Mouse (Mus musculus): ENCODE results near the gene Ggta1. TPM values are rescaled to one million over a fixed set of nuclear protein-coding genes. Genes with fewer than 3 reads are reported as not detected.
"Not testable (repeated sequence)": the region's sequence is repeated elsewhere in the genome, so short reads cannot be mapped to it uniquely, and the experiment has no call there.

Gene Ggta1
- polyA plus RNA-seq, 1 experiment from 2014 or later = 33.5 TPM

- ATAC-seq (ENCODE audit: insufficient number of reproducible peaks, low FRiP score, low TSS enrichment, low read depth) = no peak
- H3K4me1 ChIP-seq = peaks cover 33% of the 10 kb centered on the region
These were observed 3.7 kb downstream of the Ggta1 start for GRCm38 (mm10) chr2:35459316-35459715.

GRCm38 (mm10) chr2:35458421-35458820 is 4.6 kb downstream of the Ggta1 start:
- Histone ChIP-seq H3K4me2 (replicated peaks) (no peak overlapping the region), H3K9ac (no peak overlapping the region), H3K27ac (replicated peaks) (no peak overlapping the region), H3K27me3 (no peaks in the 10 kb centered on the region), H3K4me3 (replicated peaks) (no peak overlapping the region), H3K4me1 (peaks cover 24% of the 10 kb centered on the region), H3K9me3 (replicated peaks) (no peaks in the 10 kb centered on the region), H3K36me3 (no peaks in the 10 kb centered on the region)
- WGBS = 64% methylated on average over 4 of the region's 4 CpGs
- ATAC-seq (ENCODE audit: insufficient number of reproducible peaks, low FRiP score, low TSS enrichment, low read depth) = no peak

More at GRCm38 (mm10) chr2:35459316-35459715, 3.7 kb downstream of the Ggta1 start:
- Histone ChIP-seq H3K9me3 (replicated peaks) (no peaks in the 10 kb centered on the region), H3K4me2 (replicated peaks) (no peak overlapping the region), H3K27ac (replicated peaks) (no peak overlapping the region), H3K36me3 (no peaks in the 10 kb centered on the region), H3K4me3 (replicated peaks) (no peak overlapping the region), H3K27me3 (no peaks in the 10 kb centered on the region), H3K9ac (no peak overlapping the region)

GRCm38 (mm10) chr2:35453736-35454135 is 9.3 kb downstream of the Ggta1 start:
- peaks cover 16% of the 10 kb centered on the region for H3K4me1 ChIP-seq
- 30% methylated on average over 3 of the region's 3 CpGs for WGBS
- H3K9me3 ChIP-seq (replicated peaks) = no peaks in the 10 kb centered on the region
- no peak overlapping the region for H3K4me3 ChIP-seq (replicated peaks)
- no peak overlapping the region for H3K4me2 ChIP-seq (replicated peaks)
- no peaks in the 10 kb centered on the region for H3K36me3 ChIP-seq
- no peaks in the 10 kb centered on the region for H3K27me3 ChIP-seq
- H3K9ac ChIP-seq = no peak overlapping the region
- no peak overlapping the region for H3K27ac ChIP-seq (replicated peaks)
- no peak for ATAC-seq (ENCODE audit: insufficient number of reproducible peaks, low FRiP score, low TSS enrichment, low read depth)

- H3K27ac ChIP-seq (replicated peaks); H3K9me3 ChIP-seq (replicated peaks); ATAC-seq (ENCODE audit: insufficient number of reproducible peaks, low FRiP score, low TSS enrichment, low read depth); H3K9ac ChIP-seq; H3K4me3 ChIP-seq (replicated peaks); H3K4me2 ChIP-seq (replicated peaks); H3K27me3 ChIP-seq; H3K36me3 ChIP-seq: not testable (repeated sequence)
- peaks cover 27% of the 10 kb centered on the region for H3K4me1 ChIP-seq
- 90% methylated on average over 6 of the region's 6 CpGs for WGBS
These were observed 10.3 kb downstream of the Ggta1 start for GRCm38 (mm10) chr2:35452695-35453094.

- Histone ChIP-seq H3K9me3 (replicated peaks) (no peaks in the 10 kb centered on the region), H3K27me3 (no peaks in the 10 kb centered on the region), H3K9ac (no peak overlapping the region), H3K4me2 (replicated peaks) (no peak overlapping the region), H3K27ac (replicated peaks) (no peak overlapping the region), H3K4me1 (peaks cover 38% of the 10 kb centered on the region), H3K4me3 (replicated peaks) (no peak overlapping the region), H3K36me3 (no peaks in the 10 kb centered on the region)
- 92% methylated on average over 5 of the region's 5 CpGs for WGBS
- no peak for ATAC-seq (ENCODE audit: insufficient number of reproducible peaks, low FRiP score, low TSS enrichment, low read depth)
These were observed 11.5 kb downstream of the Ggta1 start for GRCm38 (mm10) chr2:35451484-35452050.

- H3K9me3 ChIP-seq (replicated peaks) = no peaks in the 10 kb centered on the region
- peaks cover 45% of the 10 kb centered on the region for H3K4me1 ChIP-seq
- no peak for ATAC-seq (ENCODE audit: insufficient number of reproducible peaks, low FRiP score, low TSS enrichment, low read depth)
- H3K9ac ChIP-seq = no peak overlapping the region
- H3K36me3 ChIP-seq = no peaks in the 10 kb centered on the region
- H3K4me2 ChIP-seq (replicated peaks) = no peak overlapping the region
- H3K4me3 ChIP-seq (replicated peaks) = no peak overlapping the region
- no peak overlapping the region for H3K27ac ChIP-seq (replicated peaks)
- 68% methylated on average over 4 of the region's 4 CpGs for WGBS
- H3K27me3 ChIP-seq = no peaks in the 10 kb centered on the region
These were observed 12.2 kb downstream of the Ggta1 start for GRCm38 (mm10) chr2:35450856-35451255.

- ATAC-seq (ENCODE audit: insufficient number of reproducible peaks, low FRiP score, low TSS enrichment, low read depth) = no peak
- Histone ChIP-seq H3K27ac (replicated peaks) (no peak overlapping the region), H3K9me3 (replicated peaks) (no peaks in the 10 kb centered on the region), H3K4me3 (replicated peaks) (no peak overlapping the region), H3K36me3 (no peaks in the 10 kb centered on the region), H3K27me3 (no peaks in the 10 kb centered on the region), H3K4me2 (replicated peaks) (no peak overlapping the region), H3K4me1 (peaks cover 54% of the 10 kb centered on the region), H3K9ac (no peak overlapping the region)
- 71% methylated on average over 12 of the region's 12 CpGs for WGBS
These were observed 13.1 kb downstream of the Ggta1 start for GRCm38 (mm10) chr2:35449687-35450622.

GRCm38 (mm10) chr2:35448914-35449670 is 13.9 kb downstream of the Ggta1 start:
- Histone ChIP-seq H3K27me3 (no peaks in the 10 kb centered on the region), H3K4me2 (replicated peaks) (no peak overlapping the region), H3K4me3 (replicated peaks) (no peak overlapping the region), H3K9me3 (replicated peaks) (no peaks in the 10 kb centered on the region), H3K36me3 (no peaks in the 10 kb centered on the region), H3K27ac (replicated peaks) (no peak overlapping the region), H3K9ac (no peak overlapping the region), H3K4me1 (peaks cover 63% of the 10 kb centered on the region)
- no peak for ATAC-seq (ENCODE audit: insufficient number of reproducible peaks, low FRiP score, low TSS enrichment, low read depth)
- whole genome bisulfite sequencing = 68% methylated on average over 9 of the region's 9 CpGs

GRCm38 (mm10) chr2:35448215-35448913 is 14.7 kb downstream of the Ggta1 start:
- WGBS = 33% methylated on average over 7 of the region's 7 CpGs
- no peak overlapping the region for H3K4me3 ChIP-seq (replicated peaks)
- 0 out of 2 replicates have a peak overlapping the region, but pooled peaks have one; percentile 4 for H3K27ac ChIP-seq (replicated peaks)
- H3K4me1 ChIP-seq = peaks cover 70% of the 10 kb centered on the region
- no peaks in the 10 kb centered on the region for H3K36me3 ChIP-seq
- no peak for ATAC-seq (ENCODE audit: insufficient number of reproducible peaks, low FRiP score, low TSS enrichment, low read depth)
- no peaks in the 10 kb centered on the region for H3K27me3 ChIP-seq
- no peak overlapping the region for H3K9ac ChIP-seq
- H3K9me3 ChIP-seq (replicated peaks) = no peaks in the 10 kb centered on the region
- H3K4me2 ChIP-seq (replicated peaks) = no peak overlapping the region

- Histone ChIP-seq H3K9me3 (replicated peaks) (no peaks in the 10 kb centered on the region), H3K4me2 (replicated peaks) (no peak overlapping the region), H3K27ac (replicated peaks) (peak overlapping the region; percentile 60; the same call in 1 of the 2 replicates), H3K4me3 (replicated peaks) (no peak overlapping the region), H3K27me3 (no peaks in the 10 kb centered on the region), H3K9ac (no peak overlapping the region), H3K4me1 (peaks cover 72% of the 10 kb centered on the region), H3K36me3 (no peaks in the 10 kb centered on the region)
- 64% methylated on average over 7 of the region's 7 CpGs for WGBS
- no peak for ATAC-seq (ENCODE audit: insufficient number of reproducible peaks, low FRiP score, low TSS enrichment, low read depth)
These were observed 15.6 kb downstream of the Ggta1 start for GRCm38 (mm10) chr2:35447453-35447852.

GRCm38 (mm10) chr2:35446798-35447197 is 16.2 kb downstream of the Ggta1 start:
- no peak overlapping the region for H3K4me2 ChIP-seq (replicated peaks)
- H3K27ac ChIP-seq (replicated peaks) = peak overlapping the region; percentile 86; the same call in 1 of the 2 replicates
- no peak overlapping the region for H3K9ac ChIP-seq
- no peaks in the 10 kb centered on the region for H3K27me3 ChIP-seq
- H3K4me3 ChIP-seq (replicated peaks) = no peak overlapping the region
- no peak for ATAC-seq (ENCODE audit: insufficient number of reproducible peaks, low FRiP score, low TSS enrichment, low read depth)
- H3K4me1 ChIP-seq = peaks cover 77% of the 10 kb centered on the region
- H3K36me3 ChIP-seq = no peaks in the 10 kb centered on the region
- no peaks in the 10 kb centered on the region for H3K9me3 ChIP-seq (replicated peaks)
- WGBS = 77% methylated on average over 8 of the region's 8 CpGs
